Mouse (Mus musculus) brain, embryonic 14.5 days (tissue): ENCODE measurements around the gene Erf.

Experiments
- CTCF ChIP-seq: fragments of 200-500 bp; IDR thresholded peaks from 2 replicates; pipeline ENCODE4 v1.5.1; 2012; ENCODE audit warnings: inconsistent platforms, mild to moderate bottlenecking, moderate library complexity, borderline replicate concordance; ENCODE audit not compliant: insufficient read depth, insufficient read length; ENCODE audit errors: extremely low read depth
- POLR2A ChIP-seq: fragments of 200-500 bp; IDR thresholded peaks from 2 replicates; pipeline ENCODE4 v1.6.1; 2012; ENCODE audit warnings: mild to moderate bottlenecking, inconsistent platforms, borderline replicate concordance; ENCODE audit not compliant: poor library complexity, insufficient read depth, insufficient read length, severe bottlenecking; ENCODE audit errors: extremely low read depth

GRCm38 (mm10) chr7:25267301-25267750 is 16.8 kb upstream of the Erf start, which contains the start of gene Cic:
- no peak for TF ChIP-seq POLR2A
- TF ChIP-seq CTCF = 0 out of 2 replicates have a peak, but pooled peaks have one; percentile 3
